8 mouse cellular contexts compared by ENCODE assay signal in genomic region chr16:90282620-90283265, GRCm38 (mm10). TPM values are rescaled to one million over a fixed set of nuclear protein-coding genes. Genes with fewer than 3 reads are reported as not detected.
DNase-seq lines count a peak whose midpoint lies in the region; ATAC-seq and TF ChIP-seq lines count a peak whose summit lies in the region.

No protein-coding gene starts in this region.

- DNase-seq in kidney, adult 11 months, result no peak
- DNase-seq in brain, embryonic 14.5 days (ENCODE audit: low read depth), result peak; percentile 6
- DNase-seq in induced T-regulatory cell, adult 2 months (ENCODE audit: low read depth), result peak; percentile 57
- no peak for DNase-seq in adrenal gland, postnatal 25 days
- DNase-seq in cerebellum, postnatal 10 days, result no peak
- DNase-seq in left cerebral cortex, postnatal 14 days (ENCODE audit: low spot score in 2 of 2), result no peak

- H3K4me1 ChIP-seq in kidney, embryonic 16.5 days (ENCODE audit: insufficient read depth, low read length), result peaks cover 41% of the 10 kb centered on the region

- 25% methylated on average over 14 of the region's 14 CpGs for WGBS in kidney, embryonic 16.5 days

- intact Hi-C loops in left cerebral cortex, postnatal 14 days (cut with DNase I), result loop anchor here (5.0 kb wide), 1 partner anchor 60 kb away; the partner anchor contains the start of gene Sod1

- no peaks in the 10 kb centered on the region for H3K36me3 ChIP-seq in kidney, embryonic 16.5 days (ENCODE audit: insufficient read depth, low read length)

- TF ChIP-seq POLR2A in brain, embryonic 14.5 days (IDR thresholded peaks at IDR 0.05; ENCODE audit: borderline replicate concordance, extremely low read depth, insufficient read depth, insufficient read length, poor library complexity, severe bottlenecking), result no peak

- H3K4me2 ChIP-seq in kidney, embryonic 16.5 days (replicated peaks; ENCODE audit: low read depth, low read length), result peak overlapping the region; percentile 70

- no peak for TF ChIP-seq CTCF in brain, embryonic 14.5 days (IDR thresholded peaks at IDR 0.05; ENCODE audit: borderline replicate concordance, extremely low read depth, insufficient read depth, insufficient read length)

- no peak overlapping the region for H3K27ac ChIP-seq in kidney, embryonic 16.5 days (ENCODE audit: low read length)

- H3K9ac ChIP-seq in kidney, embryonic 16.5 days (replicated peaks; ENCODE audit: low read length), result peak overlapping the region; percentile 98

- H3K27me3 ChIP-seq in kidney, embryonic 16.5 days (ENCODE audit: insufficient read depth, low read length), result no peaks in the 10 kb centered on the region

- H3K4me3 ChIP-seq in kidney, embryonic 16.5 days (ENCODE audit: low read length), result peak overlapping the region; percentile 81

- no peak for ATAC-seq in kidney, embryonic 16.5 days (ENCODE audit: low FRiP score, low TSS enrichment)
- ATAC-seq in monocyte, adult 5-6 weeks (replicated peaks; ENCODE audit: insufficient number of reproducible peaks, low FRiP score, low TSS enrichment, poor library complexity, severe bottlenecking), result peak; percentile 36

- H3K9me3 ChIP-seq in kidney, embryonic 16.5 days (ENCODE audit: low read length), result no peaks in the 10 kb centered on the region

RNA-seq across cellular contexts. Expression of gene Scaf4, which starts 1.6 kb away (rescaled TPM):
- 22.1 and 29.2 TPM in 2 replicates for polyA plus RNA-seq in kidney, embryonic 16.5 days (2015; fragmentation: Nextera tagmentation; extraction: Ambion mirVana)
- 52.6 and 61.2 TPM in 2 replicates for polyA plus RNA-seq in brain, embryonic 14.5 days (2012; rRNA removed)
- total RNA-seq in monocyte, adult 5-6 weeks (2017), result 18.7 to 69.1 TPM (median 39.3 TPM) in 3 replicates
- total RNA-seq in adrenal gland, postnatal 25 days (2021), result 54.4 and 70.7 TPM in 2 replicates
- 10 to 100 TPM; 39.6 to 40.8 TPM for total RNA-seq in left cerebral cortex, postnatal 14 days (2021)

Comparison
In these comparisons a context has a peak if more than half of its experiments do, and no peak if none do; other contexts are left out.
1. DNase-seq: peak in brain, embryonic 14.5 days (single experiment) and induced T-regulatory cell, adult 2 months (single experiment); none in kidney, adult 11 months (single experiment), adrenal gland, postnatal 25 days (single experiment), cerebellum, postnatal 10 days (0 of 2) and left cerebral cortex, postnatal 14 days (0 of 2).